Mouse (Mus musculus) hindbrain, embryonic 13.5 days (tissue): ENCODE measurements at regions not wholly inside any gene's neighbourhood (a gene's known extent, or its start where the extent isn't known, plus 50 kb on each side); places are given as distances from the start of the nearest gene placed in this dataset.
A peak's percentile ranks its signal among the peaks of the same experiment; 100 is the strongest.

Experiments used
- ATAC-seq: fragments of 200-750 bp; cut with Nextera tagmentation; 2 replicates; pipeline ENCODE4 v1.8.0; 2017; ENCODE audit warnings: moderate TSS enrichment; ENCODE audit not compliant: low FRiP score
- H3K27ac ChIP-seq: fragments of 300-500 bp; sonication (generic); 2 replicates; pipeline ENCODE4 v1.5.1; 2015; ENCODE audit warnings: inconsistent platforms, mild to moderate bottlenecking, moderate library complexity
- H3K27me3 ChIP-seq: fragments of 300-500 bp; sonication (generic); 2 replicates; pipeline ENCODE4 v1.6.1; 2015; ENCODE audit warnings: mild to moderate bottlenecking, inconsistent platforms
- H3K36me3 ChIP-seq: fragments of 300-500 bp; sonication (generic); 2 replicates; pipeline ENCODE4 v1.6.1; 2015; ENCODE audit warnings: mild to moderate bottlenecking, inconsistent platforms
- H3K4me1 ChIP-seq: fragments of 300-500 bp; sonication (generic); replicated peaks from 2 replicates; pipeline ENCODE4 v1.6.1; 2015; ENCODE audit warnings: inconsistent platforms
- H3K4me2 ChIP-seq: fragments of 300-500 bp; sonication (generic); 2 replicates; pipeline ENCODE4 v1.6.1; 2015; ENCODE audit warnings: inconsistent platforms, mild to moderate bottlenecking, moderate library complexity
- H3K4me3 ChIP-seq: fragments of 300-500 bp; sonication (generic); 2 replicates; pipeline ENCODE4 v1.5.1; 2015; ENCODE audit warnings: mild to moderate bottlenecking, inconsistent platforms
- H3K9ac ChIP-seq: fragments of 300-500 bp; sonication (generic); 2 replicates; pipeline ENCODE4 v1.6.1; 2015; ENCODE audit warnings: mild to moderate bottlenecking, inconsistent platforms
- H3K9me3 ChIP-seq: fragments of 300-500 bp; sonication (generic); 2 replicates; pipeline ENCODE4 v1.6.1; 2016; ENCODE audit warnings: inconsistent platforms
- WGBS: fragments of 180-500 bp; shearing (Covaris S2); methylation state at CpG from one replicate; pipeline ENCODE4 v1.1.7; 2015; 5-methylcytosine and 5-hydroxymethylcytosine counted together

GRCm38 (mm10) chr2:160510159-160510558 lies 135.5 kb upstream of the Top1 start:
- no peaks in the 10 kb centered on the region for H3K36me3 ChIP-seq
- H3K27ac ChIP-seq = no peak overlapping the region
- no peaks in the 10 kb centered on the region for H3K9me3 ChIP-seq
- peaks cover 15% of the 10 kb centered on the region for H3K4me1 ChIP-seq
- H3K4me3 ChIP-seq = no peak overlapping the region
- H3K27me3 ChIP-seq = peaks cover 92% of the 10 kb centered on the region
- 90% methylated on average over 5 of the region's 5 CpGs for WGBS
- no peak for ATAC-seq
- no peak overlapping the region for H3K4me2 ChIP-seq
- no peak overlapping the region for H3K9ac ChIP-seq

- peaks cover 92% of the 10 kb centered on the region for H3K27me3 ChIP-seq
- no peak overlapping the region for H3K4me2 ChIP-seq
- no peaks in the 10 kb centered on the region for H3K36me3 ChIP-seq
- ATAC-seq = no peak
- 50% methylated on average over 14 of the region's 14 CpGs for WGBS
- H3K9ac ChIP-seq = no peak overlapping the region
- H3K27ac ChIP-seq = no peak overlapping the region
- no peaks in the 10 kb centered on the region for H3K9me3 ChIP-seq
- H3K4me3 ChIP-seq = no peak overlapping the region
- peaks cover 15% of the 10 kb centered on the region for H3K4me1 ChIP-seq
Measured at GRCm38 (mm10) chr2:160510635-160511421, 134.9 kb upstream of the Top1 start.

- Histone ChIP-seq H3K4me2 (no peak overlapping the region), H3K4me1 (0 out of 2 replicates have a peak, but pooled peaks cover under 1% of the 10 kb centered on the region), H3K4me3 (no peak overlapping the region), H3K9ac (no peak overlapping the region), H3K27ac (no peak overlapping the region), H3K9me3 (no peaks in the 10 kb centered on the region), H3K27me3 (peaks cover 92% of the 10 kb centered on the region), H3K36me3 (no peaks in the 10 kb centered on the region)
- 65% methylated on average over 6 of the region's 6 CpGs for WGBS
- no peak for ATAC-seq
Measured at GRCm38 (mm10) chr2:160515621-160516020, 130.1 kb upstream of the Top1 start.

GRCm38 (mm10) chr2:160516526-160516925 lies 129.2 kb upstream of the Top1 start:
- no peak overlapping the region for H3K9ac ChIP-seq
- no peaks in the 10 kb centered on the region for H3K4me1 ChIP-seq
- no peak for ATAC-seq
- H3K9me3 ChIP-seq = no peaks in the 10 kb centered on the region
- H3K27me3 ChIP-seq = peaks cover 93% of the 10 kb centered on the region
- H3K4me2 ChIP-seq = no peak overlapping the region
- no peaks in the 10 kb centered on the region for H3K36me3 ChIP-seq
- WGBS = 12% methylated on average over 6 of the region's 6 CpGs
- H3K4me3 ChIP-seq = no peak overlapping the region
- H3K27ac ChIP-seq = no peak overlapping the region

GRCm38 (mm10) chr2:160525301-160526205 lies 120.1 kb upstream of the Top1 start:
- Histone ChIP-seq H3K4me2 (no peak overlapping the region), H3K9me3 (no peaks in the 10 kb centered on the region), H3K36me3 (no peaks in the 10 kb centered on the region), H3K27me3 (peaks cover 93% of the 10 kb centered on the region), H3K9ac (no peak overlapping the region), H3K4me1 (peaks cover 19% of the 10 kb centered on the region), H3K4me3 (no peak overlapping the region), H3K27ac (no peak overlapping the region)
- 77% methylated on average over 9 of the region's 9 CpGs for WGBS
- ATAC-seq = no peak

GRCm38 (mm10) chr2:160526377-160527125 lies 119.1 kb upstream of the Top1 start:
- Histone ChIP-seq H3K4me3 (no peak overlapping the region), H3K27ac (no peak overlapping the region), H3K9ac (no peak overlapping the region), H3K4me2 (no peak overlapping the region), H3K27me3 (peaks cover 93% of the 10 kb centered on the region), H3K4me1 (peaks cover 21% of the 10 kb centered on the region), H3K36me3 (no peaks in the 10 kb centered on the region), H3K9me3 (no peaks in the 10 kb centered on the region)
- ATAC-seq = no peak
- 24% methylated on average over 8 of the region's 8 CpGs for WGBS

GRCm38 (mm10) chr2:160529306-160529705 lies 116.4 kb upstream of the Top1 start:
- H3K36me3 ChIP-seq = no peaks in the 10 kb centered on the region
- 64% methylated on average over 7 of the region's 7 CpGs for WGBS
- peaks cover 81% of the 10 kb centered on the region for H3K27me3 ChIP-seq
- no peak overlapping the region for H3K4me3 ChIP-seq
- H3K4me1 ChIP-seq = peaks cover 21% of the 10 kb centered on the region
- no peak overlapping the region for H3K4me2 ChIP-seq
- no peaks in the 10 kb centered on the region for H3K9me3 ChIP-seq
- no peak overlapping the region for H3K27ac ChIP-seq
- no peak for ATAC-seq
- no peak overlapping the region for H3K9ac ChIP-seq

- Histone ChIP-seq H3K9ac (no peak overlapping the region), H3K4me3 (no peak overlapping the region), H3K9me3 (no peaks in the 10 kb centered on the region), H3K27me3 (peaks cover 81% of the 10 kb centered on the region), H3K36me3 (no peaks in the 10 kb centered on the region), H3K4me1 (peaks cover 21% of the 10 kb centered on the region), H3K4me2 (no peak overlapping the region), H3K27ac (no peak overlapping the region)
- no peak for ATAC-seq
- WGBS = 25% methylated on average over 3 of the region's 3 CpGs
Measured at GRCm38 (mm10) chr2:160530377-160530776, 115.3 kb upstream of the Top1 start.

- 11% methylated on average over 8 of the region's 8 CpGs for WGBS
- no peak overlapping the region for H3K9ac ChIP-seq
- no peak overlapping the region for H3K4me2 ChIP-seq
- peaks cover 63% of the 10 kb centered on the region for H3K27me3 ChIP-seq
- H3K36me3 ChIP-seq = no peaks in the 10 kb centered on the region
- H3K4me3 ChIP-seq = no peak overlapping the region
- no peak for ATAC-seq
- peaks cover 10% of the 10 kb centered on the region for H3K4me1 ChIP-seq
- no peaks in the 10 kb centered on the region for H3K9me3 ChIP-seq
- H3K27ac ChIP-seq = no peak overlapping the region
Measured at GRCm38 (mm10) chr2:160537319-160537719, 108.4 kb upstream of the Top1 start.

GRCm38 (mm10) chr2:160545527-160545926 lies 100.2 kb upstream of the Top1 start:
- Histone ChIP-seq H3K4me3 (no peak overlapping the region), H3K9ac (no peak overlapping the region), H3K36me3 (no peaks in the 10 kb centered on the region), H3K4me1 (0 out of 2 replicates have a peak, but pooled peaks cover 3% of the 10 kb centered on the region), H3K27me3 (peaks cover 34% of the 10 kb centered on the region), H3K4me2 (no peak overlapping the region), H3K9me3 (no peaks in the 10 kb centered on the region), H3K27ac (no peak overlapping the region)
- ATAC-seq = no peak
- 33% methylated on average over 4 of the region's 4 CpGs for WGBS

- Histone ChIP-seq H3K4me3 (no peak overlapping the region), H3K9me3 (no peaks in the 10 kb centered on the region), H3K27ac (no peak overlapping the region), H3K4me1 (peaks cover 13% of the 10 kb centered on the region), H3K9ac (no peak overlapping the region; the same call in 1 of the 2 replicates), H3K4me2 (peak overlapping the region; percentile 35), H3K36me3 (no peaks in the 10 kb centered on the region), H3K27me3 (0 out of 2 replicates have a peak, but pooled peaks cover 9% of the 10 kb centered on the region)
- 30% methylated on average over 19 of the region's 19 CpGs for WGBS
- ATAC-seq = no peak
Measured at GRCm38 (mm10) chr2:160552121-160552669, 93.5 kb upstream of the Top1 start.

- Histone ChIP-seq H3K4me3 (no peak overlapping the region), H3K9me3 (no peaks in the 10 kb centered on the region), H3K27me3 (peaks cover 15% of the 10 kb centered on the region), H3K4me1 (peaks cover 10% of the 10 kb centered on the region; the same call in 1 of the 2 replicates), H3K4me2 (no peak overlapping the region), H3K36me3 (no peaks in the 10 kb centered on the region), H3K27ac (no peak overlapping the region), H3K9ac (no peak overlapping the region)
- no peak for ATAC-seq
- 32% methylated on average over 14 of the region's 14 CpGs for WGBS
Measured at GRCm38 (mm10) chr2:160561711-160562110, 84.0 kb upstream of the Top1 start.
